Mouse (Mus musculus) heart, postnatal 0 days (tissue): Measurements from ENCODE around the gene Cd7.

Experiments
- CTCF ChIP-seq: IDR thresholded peaks from 2 replicates; pipeline ENCODE4 v1.5.1; 2016; ENCODE audit warnings: antibody characterized with exemption, control low read depth, low read depth
- EP300 ChIP-seq: IDR thresholded peaks from 2 replicates; pipeline ENCODE4 v1.6.1; 2016; ENCODE audit warnings: antibody characterized with exemption, low read depth

GRCm38 (mm10) chr11:121010044-121010755 lies 29.0 kb downstream of the Cd7 start:
- TF ChIP-seq CTCF (no peak), EP300 (no peak)
